Mouse (Mus musculus): Measurements from ENCODE around the gene Ankrd13c. TPM values are rescaled to one million over a fixed set of nuclear protein-coding genes. Genes with fewer than 3 reads are reported as not detected.

The Ankrd13c gene
- 34.9 and 39.1 TPM in 2 replicates for polyA plus RNA-seq (2012; ENCODE audit: insufficient read depth, insufficient read length, missing spikeins)

GRCm38 (mm10) chr3:157946843-157947358 is at the start of gene Ankrd13c:
Gene Ankrd13c, plus strand, starts transcription at chr3:157947239.
- peak within 1 kb of the TSS; percentile 97 for H3K27ac ChIP-seq (ENCODE audit: insufficient read depth, low read depth, low read length)
- H3K4me1 ChIP-seq (ENCODE audit: control insufficient read depth, insufficient read depth, low read length), result peaks cover 12% of the 10 kb centered on the region
- TF ChIP-seq CTCF (IDR thresholded peaks at IDR 0.05; ENCODE audit: low read depth, low read length) (no peak), POLR2A (IDR thresholded peaks at IDR 0.05; ENCODE audit: borderline replicate concordance, low read depth, low read length) (no peak)
- peak within 1 kb of the TSS; percentile 99 for H3K4me3 ChIP-seq (ENCODE audit: insufficient read depth, low read length)

GRCm38 (mm10) chr3:157897645-157898044 is 49.4 kb upstream of the Ankrd13c start:
- Histone ChIP-seq H3K4me1 (ENCODE audit: control insufficient read depth, insufficient read depth, low read length) (no peaks in the 10 kb centered on the region; the same call in 1 of the 2 replicates), H3K4me3 (ENCODE audit: insufficient read depth, low read length) (no peak overlapping the region), H3K27ac (ENCODE audit: insufficient read depth, low read depth, low read length) (no peak overlapping the region)
- no peak for TF ChIP-seq POLR2A (IDR thresholded peaks at IDR 0.05; ENCODE audit: borderline replicate concordance, low read depth, low read length)
- TF ChIP-seq CTCF (IDR thresholded peaks at IDR 0.05; ENCODE audit: low read depth, low read length), result no peak

- Histone ChIP-seq H3K27ac (ENCODE audit: insufficient read depth, low read depth, low read length) (no peak overlapping the region), H3K4me3 (ENCODE audit: insufficient read depth, low read length) (no peak overlapping the region), H3K4me1 (ENCODE audit: control insufficient read depth, insufficient read depth, low read length) (no peaks in the 10 kb centered on the region)
- TF ChIP-seq POLR2A (IDR thresholded peaks at IDR 0.05; ENCODE audit: borderline replicate concordance, low read depth, low read length) (no peak), CTCF (IDR thresholded peaks at IDR 0.05; ENCODE audit: low read depth, low read length) (no peak)
These were observed 47.1 kb upstream of the Ankrd13c start for GRCm38 (mm10) chr3:157899986-157900385.

- H3K27ac ChIP-seq (ENCODE audit: insufficient read depth, low read depth, low read length), result no peak overlapping the region
- no peak for TF ChIP-seq CTCF (IDR thresholded peaks at IDR 0.05; ENCODE audit: low read depth, low read length)
- no peak for TF ChIP-seq POLR2A (IDR thresholded peaks at IDR 0.05; ENCODE audit: borderline replicate concordance, low read depth, low read length)
- H3K4me1 ChIP-seq (ENCODE audit: control insufficient read depth, insufficient read depth, low read length), result no peaks in the 10 kb centered on the region
- no peak overlapping the region for H3K4me3 ChIP-seq (ENCODE audit: insufficient read depth, low read length)
These were observed 45.3 kb upstream of the Ankrd13c start for GRCm38 (mm10) chr3:157901721-157902120.

GRCm38 (mm10) chr3:157908166-157908565 is 38.9 kb upstream of the Ankrd13c start:
- TF ChIP-seq CTCF (IDR thresholded peaks at IDR 0.05; ENCODE audit: low read depth, low read length), result no peak
- TF ChIP-seq POLR2A (IDR thresholded peaks at IDR 0.05; ENCODE audit: borderline replicate concordance, low read depth, low read length), result no peak
- no peak overlapping the region for H3K27ac ChIP-seq (ENCODE audit: insufficient read depth, low read depth, low read length)
- H3K4me1 ChIP-seq (ENCODE audit: control insufficient read depth, insufficient read depth, low read length), result 0 out of 2 replicates have a peak, but pooled peaks cover 2% of the 10 kb centered on the region
- H3K4me3 ChIP-seq (ENCODE audit: insufficient read depth, low read length), result no peak overlapping the region

- Histone ChIP-seq H3K27ac (ENCODE audit: insufficient read depth, low read depth, low read length) (no peak overlapping the region), H3K4me3 (ENCODE audit: insufficient read depth, low read length) (no peak overlapping the region), H3K4me1 (ENCODE audit: control insufficient read depth, insufficient read depth, low read length) (0 out of 2 replicates have a peak, but pooled peaks cover 2% of the 10 kb centered on the region)
- TF ChIP-seq POLR2A (IDR thresholded peaks at IDR 0.05; ENCODE audit: borderline replicate concordance, low read depth, low read length), result no peak
These were observed 36.8 kb upstream of the Ankrd13c start for GRCm38 (mm10) chr3:157910262-157910661.

GRCm38 (mm10) chr3:157912155-157912554 is 34.9 kb upstream of the Ankrd13c start:
- Histone ChIP-seq H3K4me1 (ENCODE audit: control insufficient read depth, insufficient read depth, low read length) (0 out of 2 replicates have a peak, but pooled peaks cover 1% of the 10 kb centered on the region), H3K27ac (ENCODE audit: insufficient read depth, low read depth, low read length) (no peak overlapping the region), H3K4me3 (ENCODE audit: insufficient read depth, low read length) (no peak overlapping the region)
- no peak for TF ChIP-seq CTCF (IDR thresholded peaks at IDR 0.05; ENCODE audit: low read depth, low read length)
- TF ChIP-seq POLR2A (IDR thresholded peaks at IDR 0.05; ENCODE audit: borderline replicate concordance, low read depth, low read length), result no peak

- no peak overlapping the region for H3K4me3 ChIP-seq (ENCODE audit: insufficient read depth, low read length)
- H3K27ac ChIP-seq (ENCODE audit: insufficient read depth, low read depth, low read length), result no peak overlapping the region
- no peaks in the 10 kb centered on the region for H3K4me1 ChIP-seq (ENCODE audit: control insufficient read depth, insufficient read depth, low read length)
- TF ChIP-seq CTCF (IDR thresholded peaks at IDR 0.05; ENCODE audit: low read depth, low read length), result no peak
These were observed 30.7 kb upstream of the Ankrd13c start for GRCm38 (mm10) chr3:157916336-157916735.

- TF ChIP-seq POLR2A (IDR thresholded peaks at IDR 0.05; ENCODE audit: borderline replicate concordance, low read depth, low read length), result no peak
- no peak for TF ChIP-seq CTCF (IDR thresholded peaks at IDR 0.05; ENCODE audit: low read depth, low read length)
- Histone ChIP-seq H3K4me1 (ENCODE audit: control insufficient read depth, insufficient read depth, low read length) (no peaks in the 10 kb centered on the region), H3K4me3 (ENCODE audit: insufficient read depth, low read length) (no peak overlapping the region), H3K27ac (ENCODE audit: insufficient read depth, low read depth, low read length) (no peak overlapping the region)
These were observed 25.7 kb upstream of the Ankrd13c start for GRCm38 (mm10) chr3:157921376-157921775.

- no peak for TF ChIP-seq POLR2A (IDR thresholded peaks at IDR 0.05; ENCODE audit: borderline replicate concordance, low read depth, low read length)
- no peak for TF ChIP-seq CTCF (IDR thresholded peaks at IDR 0.05; ENCODE audit: low read depth, low read length)
- Histone ChIP-seq H3K4me1 (ENCODE audit: control insufficient read depth, insufficient read depth, low read length) (no peaks in the 10 kb centered on the region), H3K4me3 (ENCODE audit: insufficient read depth, low read length) (no peak overlapping the region), H3K27ac (ENCODE audit: insufficient read depth, low read depth, low read length) (no peak overlapping the region)
These were observed 23.7 kb upstream of the Ankrd13c start for GRCm38 (mm10) chr3:157923268-157923835.

All from bone marrow macrophage, adult 2 months (primary cell).